18 mouse cellular contexts compared by ENCODE assay signal in the genomic region with DNA sequence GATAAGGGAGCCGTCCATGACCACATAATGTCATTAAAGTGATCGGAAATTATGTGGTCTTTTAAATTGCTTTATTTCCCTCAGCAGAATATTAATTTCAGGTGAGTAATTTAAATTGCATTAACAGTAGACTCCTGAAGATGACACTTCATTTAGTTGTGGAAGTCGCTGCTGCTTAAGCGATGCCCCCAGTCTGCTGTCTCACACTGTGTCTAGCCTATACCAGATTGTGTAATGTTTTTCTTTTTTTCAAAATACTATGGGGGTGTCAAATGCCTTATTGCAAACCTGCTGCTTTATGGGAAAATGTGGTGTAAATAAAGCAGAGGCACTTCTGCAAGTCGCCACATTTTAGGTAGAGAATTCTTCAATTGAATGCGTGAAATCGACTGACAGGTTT.
A peak's percentile ranks its signal among the peaks of the same experiment; 100 is the strongest.
DNase-seq lines count a peak whose midpoint lies in the region; ATAC-seq lines count a peak whose summit lies in the region.
"Had no signal": no experiment of that assay in that cellular context is flagged by ENCODE, and none has a peak within 500 bp of the region (broad histone marks: within the 10 kb centered on the region; RNA-seq: fewer than 3 reads in every experiment).

No protein-coding gene starts in this region.

- intact Hi-C loops in left cerebral cortex, postnatal 25 days (cut with DNase I) = no loop called here

- no peak for DNase-seq in frontal cortex, postnatal 10 days (ENCODE audit: low spot score in 2 of 2)
- DNase-seq in left cerebral cortex, postnatal 25 days (ENCODE audit: low spot score in 2 of 2) = peak; percentile 4 to 12
- no peak for DNase-seq in left cerebral cortex, adult 18-20 months (ENCODE audit: low spot score in 2 of 2)
- DNase-seq in 416B (ENCODE audit: low read depth) = peak; percentile 13
- peak; percentile 31 for DNase-seq in brain, adult 2 months (ENCODE audit: low read depth, low spot score)
- DNase-seq in embryo, embryonic 9.5 days (ENCODE audit: extremely low spot score) = no peak
- DNase-seq: adrenal gland, adult 8-10 months; adrenal gland, postnatal 36 days; B cell, adult 2 months; cerebellum, adult 11-12 months; cerebellum, adult 9-10 months; cerebellum, postnatal 25 days; gastrocnemius, postnatal 14 days; heart, adult 2 months; heart, postnatal 14 days; kidney, adult 11 months had no signal

- ATAC-seq in frontal cortex, adult (ENCODE audit: low TSS enrichment) = peak; percentile 56; the same call in 1 of the 2 replicates
- ATAC-seq: CD4-positive, CD25-positive, alpha-beta regulatory T cell, adult 4 months had no signal

Comparison
In these comparisons a context has a peak if more than half of its experiments do, and no peak if none do; other contexts are left out.
1. DNase-seq: peak in left cerebral cortex, postnatal 25 days (2 of 2), 416B (single experiment) and brain, adult 2 months (single experiment); none in frontal cortex, postnatal 10 days (0 of 2), left cerebral cortex, adult 18-20 months (0 of 2) and embryo, embryonic 9.5 days (single experiment).